Mouse (Mus musculus) cerebellum, postnatal 10 days (tissue): ENCODE measurements around the gene Ttll1.
A peak's percentile ranks its signal among the peaks of the same experiment; 100 is the strongest.
"Not testable (repeated sequence)": the region's sequence is repeated elsewhere in the genome, so short reads cannot be mapped to it uniquely, and the experiment has no call there.

Source experiments
- DNase-seq, 2 experiments: peaks; one replicate each; pipeline ENCODE4 v3.0.0; 2021; ENCODE audit warnings: mixed read lengths in 2 of 2

Ttll1 gene

GRCm38 (mm10) chr15:83482645-83483224, 28.0 kb downstream of the Ttll1 start:
- DNase-seq = no peak

GRCm38 (mm10) chr15:83481236-83481780, 29.4 kb downstream of the Ttll1 start:
- DNase-seq = no peak

GRCm38 (mm10) chr15:83479818-83480217, 30.9 kb downstream of the Ttll1 start:
- no peak for DNase-seq

DNA sequence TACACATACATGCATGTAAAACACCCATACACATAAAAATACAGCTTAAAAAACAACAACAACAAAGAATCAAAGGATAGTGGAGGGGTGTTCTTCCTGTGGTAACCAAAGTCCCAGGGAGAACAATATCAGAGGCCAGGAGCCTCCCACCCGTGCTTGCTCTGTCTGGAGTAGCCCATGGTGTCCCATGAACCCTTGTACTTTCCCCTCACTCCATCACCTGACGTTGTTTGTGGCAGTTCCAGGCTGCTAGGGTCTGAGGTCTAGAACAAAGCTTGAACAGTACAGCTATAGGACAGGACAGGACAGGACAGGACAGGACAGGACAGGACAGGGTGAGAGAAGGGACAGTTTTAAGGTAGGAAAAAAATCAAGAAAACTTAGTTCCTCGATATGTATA, 32.6 kb downstream of the Ttll1 start:
- no peak for DNase-seq

GRCm38 (mm10) chr15:83476593-83477273, 34.0 kb downstream of the Ttll1 start:
- DNase-seq = no peak

DNA sequence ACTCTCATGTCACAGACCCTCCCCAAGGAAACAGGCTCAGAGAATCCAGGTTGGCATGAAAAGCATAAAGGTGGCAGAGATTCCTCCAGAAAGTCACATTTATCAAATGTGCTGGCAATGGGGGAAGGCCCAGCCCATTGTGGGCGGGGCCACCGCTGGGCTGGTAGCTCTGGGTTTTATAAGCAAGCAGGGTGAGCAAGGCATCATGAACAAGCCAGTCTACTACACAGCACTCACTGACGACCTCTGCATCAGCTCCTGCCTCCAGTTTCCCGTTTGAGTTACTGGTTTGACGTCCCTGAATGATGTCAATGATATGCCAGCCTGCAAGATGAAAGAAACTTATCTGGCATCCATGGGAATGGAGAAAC, 36.2 kb downstream of the Ttll1 start:
- DNase-seq = no peak

DNA sequence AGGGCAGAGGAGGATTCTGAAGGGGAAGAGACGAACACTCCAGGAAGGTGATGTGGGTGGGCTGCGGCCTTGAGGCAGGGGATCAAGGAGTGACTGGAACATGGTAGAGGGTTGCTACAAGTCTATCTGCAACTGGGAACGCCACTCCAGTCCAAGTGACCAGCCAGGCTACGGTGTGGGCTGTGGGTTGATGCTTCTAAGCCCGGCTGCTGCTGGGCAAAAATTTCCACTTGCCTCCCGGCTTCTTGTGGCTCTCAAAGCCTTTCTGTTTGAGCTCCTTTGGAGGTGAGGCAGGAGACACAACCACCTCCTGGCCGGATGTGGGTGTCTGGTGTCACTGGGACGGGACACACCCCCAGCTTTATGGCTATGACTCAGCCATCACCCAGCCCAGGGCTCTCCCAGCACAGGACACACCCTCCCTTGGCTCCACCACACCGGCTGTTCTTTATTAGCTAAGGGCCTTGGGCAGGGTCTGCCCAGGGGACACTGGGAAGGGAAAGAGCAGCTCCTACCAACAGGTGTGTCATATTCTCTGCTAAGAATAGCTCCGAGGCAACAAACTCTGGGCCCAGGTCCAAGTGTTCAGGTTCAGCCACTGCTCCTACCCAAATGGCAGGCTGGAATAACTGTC, 36.7 kb downstream of the Ttll1 start:
- peak; percentile 61 to 65 for DNase-seq

DNA sequence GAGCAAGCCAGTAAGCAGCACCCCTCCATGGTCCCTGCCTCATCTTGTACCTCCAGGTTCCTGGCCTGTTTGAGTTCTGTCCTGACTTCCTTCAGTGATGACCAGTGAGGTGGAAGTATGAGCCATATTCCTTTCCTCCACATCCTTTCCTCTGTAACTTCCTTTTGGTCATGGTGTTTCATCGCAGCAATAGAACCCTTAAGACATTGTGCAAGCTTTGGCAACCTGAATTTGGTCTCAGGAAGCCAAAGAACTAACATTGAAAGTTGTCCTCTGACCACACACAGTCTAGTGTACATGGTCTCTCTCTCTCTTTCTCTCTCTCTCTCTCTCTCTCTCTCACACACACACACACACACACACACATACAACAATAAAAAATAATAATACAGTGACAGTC, 37.4 kb downstream of the Ttll1 start:
- no peak for DNase-seq

DNA sequence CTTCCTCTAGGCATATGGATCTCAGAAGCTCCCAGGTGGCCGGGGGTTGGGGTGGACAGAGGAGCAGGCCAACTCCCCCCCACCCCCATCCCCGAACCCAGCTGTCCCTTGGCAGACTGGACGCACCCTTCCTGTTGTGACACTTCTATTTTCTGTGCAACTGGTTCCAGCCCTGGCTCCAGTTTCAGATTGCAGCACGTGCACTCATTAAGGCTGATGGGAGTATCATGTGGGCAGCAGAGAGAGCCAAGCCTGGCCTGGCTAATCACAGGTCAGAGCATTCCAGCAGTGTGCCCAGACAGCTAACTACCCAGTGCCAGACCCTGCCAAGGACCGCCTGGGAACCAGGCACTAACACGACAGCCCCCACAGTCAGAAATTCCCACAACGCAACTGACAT, 39.2 kb downstream of the Ttll1 start:
- DNase-seq = peak; percentile 56 to 67

DNA sequence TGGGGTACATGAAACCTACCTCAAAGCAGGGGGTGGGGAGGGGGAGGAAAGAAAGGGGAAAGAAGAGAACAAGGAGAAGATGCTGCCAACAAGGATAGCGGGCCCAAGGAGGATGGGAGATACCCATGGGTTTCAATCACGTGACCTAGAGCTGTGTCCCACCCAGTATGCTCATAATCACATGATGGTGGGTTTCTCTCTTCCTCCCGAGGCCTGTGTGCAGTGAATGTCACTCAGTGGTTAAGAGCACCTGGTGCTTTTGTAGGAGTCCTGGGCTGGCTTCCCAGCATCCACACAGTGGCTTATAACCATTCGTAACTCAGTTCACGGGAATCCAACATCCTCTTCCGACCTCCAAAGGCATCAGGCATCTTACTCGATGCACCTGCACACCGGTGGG, 40.2 kb downstream of the Ttll1 start:
- no peak for DNase-seq

GRCm38 (mm10) chr15:83469279-83469821, 41.3 kb downstream of the Ttll1 start:
- no peak for DNase-seq

GRCm38 (mm10) chr15:83467232-83467966, 43.3 kb downstream of the Ttll1 start:
- DNase-seq = no peak

DNA sequence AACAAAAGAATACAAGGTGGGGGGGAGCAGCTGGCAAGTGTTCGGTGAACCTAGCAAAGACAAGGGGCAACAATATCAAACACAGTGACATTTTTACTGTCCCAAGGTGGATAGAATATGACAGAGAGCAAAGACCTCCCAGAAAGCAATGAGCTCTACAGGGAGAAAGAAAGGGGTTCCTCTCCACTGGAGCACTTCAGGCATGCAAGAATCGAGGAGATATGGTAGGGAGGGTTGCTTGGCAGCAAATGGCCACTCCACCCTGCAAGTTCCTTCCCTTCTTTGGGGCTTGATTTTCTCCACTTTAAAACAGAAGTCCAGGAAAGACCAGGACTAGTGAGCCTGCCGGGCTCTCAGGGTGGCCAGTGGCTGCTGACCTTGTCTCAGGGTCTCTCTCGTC, 44.4 kb downstream of the Ttll1 start:
- no peak for DNase-seq

- DNase-seq = peak in 1 of 2 experiments; percentile 40
Observed at GRCm38 (mm10) chr15:83464905-83465650, 45.6 kb downstream of the Ttll1 start.

- DNase-seq = peak; percentile 97 to 98
Observed at GRCm38 (mm10) chr15:83464083-83464904, 46.4 kb downstream of the Ttll1 start, which contains the start of gene Pacsin2. Pacsin2 (minus strand) TSS chr15:83464606.

- peak in 1 of 2 experiments; percentile 30 for DNase-seq
Observed at GRCm38 (mm10) chr15:83463369-83464082, 47.2 kb downstream of the Ttll1 start.

GRCm38 (mm10) chr15:83462349-83462748, 48.3 kb downstream of the Ttll1 start:
- not testable (repeated sequence) for DNase-seq

DNA sequence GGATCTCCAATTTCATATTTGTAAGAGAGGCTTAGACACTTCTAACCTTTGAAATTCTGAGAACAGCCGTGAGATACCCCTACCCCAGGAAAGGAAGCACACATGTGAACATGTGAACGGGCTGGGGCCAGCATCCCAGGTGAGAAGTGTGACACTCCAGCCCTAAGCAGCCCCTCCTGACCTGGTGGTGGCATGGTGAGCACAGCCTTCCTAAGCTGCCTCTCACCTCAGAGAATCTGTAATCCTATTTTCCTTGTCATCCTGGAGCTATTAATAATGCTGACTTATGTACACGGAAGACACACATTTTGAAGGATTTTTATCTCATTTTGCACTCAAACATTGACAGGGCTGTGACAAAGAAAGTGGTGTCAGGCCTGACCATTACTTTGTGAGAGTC, 49.8 kb downstream of the Ttll1 start:
- no peak for DNase-seq

- no peak for DNase-seq
Observed at GRCm38 (mm10) chr15:83457541-83457940, 53.2 kb downstream of the Ttll1 start.

- no peak for DNase-seq
Observed at GRCm38 (mm10) chr15:83455637-83456036, 55.1 kb downstream of the Ttll1 start.

DNA sequence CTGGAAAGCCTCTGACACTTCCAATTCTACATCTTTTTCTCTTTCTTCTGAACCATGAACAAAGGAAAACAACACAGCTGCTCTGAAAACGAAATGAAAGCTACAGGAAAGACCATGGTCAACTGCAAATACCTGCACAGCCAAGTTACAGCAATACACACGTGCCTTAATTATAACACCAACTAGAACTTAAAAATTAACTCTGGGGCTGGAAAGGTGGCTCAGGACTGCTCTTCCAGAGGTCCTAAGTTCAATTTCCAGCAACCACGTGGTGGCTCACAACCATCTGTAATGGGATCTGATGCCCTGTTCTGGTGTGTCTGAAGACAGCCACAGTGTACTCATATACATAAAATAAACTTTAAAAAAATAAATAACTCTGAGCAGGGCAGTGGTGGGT, 55.7 kb downstream of the Ttll1 start:
- DNase-seq = no peak
